13 mouse cellular contexts compared by ENCODE assay signal in genomic region chr5:129066541-129067230, GRCm38 (mm10). TPM values are rescaled to one million over a fixed set of nuclear protein-coding genes. Genes with fewer than 3 reads are reported as not detected.
DNase-seq lines count a peak whose midpoint lies in the region.
"Had no signal": no experiment of that assay in that cellular context is flagged by ENCODE, and none has a peak within 500 bp of the region (broad histone marks: within the 10 kb centered on the region; RNA-seq: fewer than 3 reads in every experiment).

No protein-coding gene starts in this region.

- no peak overlapping the region for H3K27ac ChIP-seq in heart, embryonic 10.5 days
- H3K27ac ChIP-seq: liver, embryonic 14.5 days had no signal

- H3K9me3 ChIP-seq in heart, embryonic 10.5 days, result no peaks in the 10 kb centered on the region

- 86% methylated on average over 8 of the region's 8 CpGs for WGBS in heart, embryonic 10.5 days

- peaks cover 18% of the 10 kb centered on the region for H3K27me3 ChIP-seq in heart, embryonic 10.5 days (ENCODE audit: insufficient read depth, poor library complexity, severe bottlenecking)

- no peak overlapping the region for H3K4me3 ChIP-seq in heart, embryonic 10.5 days

- DNase-seq in heart, adult 18-20 months, result peak; percentile 57 to 67
- no peak for DNase-seq in heart, embryonic 10.5 days (ENCODE audit: low spot score)
- DNase-seq in urinary bladder, postnatal 25 days (ENCODE audit: low spot score), result peak; percentile 21
- no peak for DNase-seq in urinary bladder, postnatal 10 days (ENCODE audit: low spot score)
- peak; percentile 42 for DNase-seq in heart, postnatal 4 days
- DNase-seq in right cerebral cortex, adult 2 months (ENCODE audit: low spot score in 2 of 2), result no peak
- DNase-seq in cerebellum, postnatal 4 days (ENCODE audit: low spot score in 2 of 2), result no peak
- DNase-seq in spleen, adult 18-20 months, result no peak
- DNase-seq: cerebellum, adult 2 months; kidney, adult 9 months; thymus, postnatal 14 days had no signal

- peaks cover 8% of the 10 kb centered on the region for H3K4me1 ChIP-seq in heart, embryonic 10.5 days

- H3K36me3 ChIP-seq in heart, embryonic 10.5 days, result no peaks in the 10 kb centered on the region

RNA-seq across cellular contexts. Expression of gene Adgrd1, which starts 29.9 kb away (rescaled TPM):
- 1 to 10 TPM; 3.4 to 4.3 TPM for total RNA-seq in heart, adult 18-20 months (2021)
- 0.11 and 0.26 TPM in 2 replicates for polyA plus RNA-seq in heart, embryonic 10.5 days (2016; fragmentation: Nextera tagmentation; extraction: Ambion mirVana)
- total RNA-seq in heart, postnatal 4 days (2021), result 1 to 10 TPM; 6.2 to 6.5 TPM
- polyA plus RNA-seq: limb, embryonic 11.5 days had no signal

RNA-seq across cellular contexts. Expression of gene Ran, which starts 46.8 kb away (rescaled TPM):
- total RNA-seq in heart, adult 18-20 months (2021), result 100 to 1,000 TPM in 1 of 2 experiments, 10 to 100 TPM in 1; 99.7 to 125 TPM
- polyA plus RNA-seq in heart, embryonic 10.5 days (2016; fragmentation: Nextera tagmentation; extraction: Ambion mirVana), result 581 and 755 TPM in 2 replicates
- 100 to 1,000 TPM; 192 to 200 TPM for total RNA-seq in heart, postnatal 4 days (2021)

RNA-seq across cellular contexts. Expression of gene Stx2, which starts 58.3 kb away (rescaled TPM):
- total RNA-seq in heart, adult 18-20 months (2021), result 10 to 100 TPM; 10.5 to 13.4 TPM
- 19.8 and 23.9 TPM in 2 replicates for polyA plus RNA-seq in heart, embryonic 10.5 days (2016; fragmentation: Nextera tagmentation; extraction: Ambion mirVana)
- total RNA-seq in heart, postnatal 4 days (2021), result 10 to 100 TPM; 20.4 to 21.6 TPM

Comparison
In these comparisons a context has a peak if more than half of its experiments do, and no peak if none do; other contexts are left out.
1. DNase-seq: peak in heart, adult 18-20 months (2 of 2), urinary bladder, postnatal 25 days (single experiment) and heart, postnatal 4 days (single experiment); none in heart, embryonic 10.5 days (single experiment), urinary bladder, postnatal 10 days (single experiment), right cerebral cortex, adult 2 months (0 of 2), cerebellum, postnatal 4 days (0 of 2) and spleen, adult 18-20 months (0 of 2).